Mouse (Mus musculus) CD4-positive, CD25-positive, alpha-beta regulatory T cell, adult 9 weeks (primary cell): ENCODE results near the gene Eme1. TPM values are rescaled to one million over a fixed set of nuclear protein-coding genes. Genes with fewer than 3 reads are reported as not detected.

Source experiments
- polyA plus RNA-seq: library from polyadenylated mRNA; unstranded; fragments of 100-300 nt; shearing (Covaris generic); gene quantifications from one replicate; pipeline ENCODE4 v1.2.1, GENCODE M21; 2017

Gene Eme1
- polyA plus RNA-seq, result 1.5 TPM

DNA sequence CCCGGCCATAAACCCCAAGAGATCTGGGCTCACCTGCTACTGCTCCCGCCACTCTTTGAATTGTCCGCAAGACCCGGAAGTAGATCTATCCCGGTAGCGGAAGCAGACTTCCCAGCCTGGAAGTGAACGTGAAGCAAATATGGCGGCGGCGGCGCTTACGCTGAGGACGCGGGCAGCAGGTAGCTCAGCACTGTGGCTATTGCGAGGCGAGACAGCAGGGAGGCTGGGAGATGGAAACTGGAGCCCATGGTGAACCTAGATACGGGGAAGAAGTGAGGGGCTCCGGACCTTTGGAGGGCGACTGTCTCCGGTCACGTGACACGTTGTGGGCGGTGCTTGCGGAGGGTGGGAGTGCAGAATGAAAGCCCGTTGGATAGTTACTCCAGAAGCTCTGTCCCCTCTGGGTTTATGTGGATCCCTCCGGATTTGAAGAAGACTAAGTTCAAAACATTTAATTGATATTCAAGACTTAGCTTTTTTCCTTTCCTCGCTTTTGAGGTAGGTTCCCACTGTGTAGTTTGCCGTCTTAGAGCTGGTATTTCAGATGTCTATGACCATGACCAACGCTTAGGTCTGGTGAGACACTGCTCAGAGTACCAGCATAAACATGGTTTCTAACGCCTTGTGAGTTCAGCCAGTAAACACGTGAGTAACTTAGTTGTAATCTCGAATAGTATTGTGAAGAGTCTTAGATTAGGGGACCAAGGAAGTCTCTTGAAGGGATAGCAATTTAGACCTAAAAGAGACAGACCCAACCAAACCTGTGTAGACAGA is at the start of gene Eme1, which contains the start of gene Mrpl27:
TSS of gene Eme1 (minus strand) at position 302 of the 774 bp plus-strand sequence.
TSS of gene Mrpl27 (plus strand) at position 105 of the 774 bp plus-strand sequence.

GRCm38 (mm10) chr11:94676754-94677606 is 23.2 kb upstream of the Eme1 start, which contains the start of gene Xylt2:
Xylt2 (minus strand) TSS chr11:94677515.

DNA sequence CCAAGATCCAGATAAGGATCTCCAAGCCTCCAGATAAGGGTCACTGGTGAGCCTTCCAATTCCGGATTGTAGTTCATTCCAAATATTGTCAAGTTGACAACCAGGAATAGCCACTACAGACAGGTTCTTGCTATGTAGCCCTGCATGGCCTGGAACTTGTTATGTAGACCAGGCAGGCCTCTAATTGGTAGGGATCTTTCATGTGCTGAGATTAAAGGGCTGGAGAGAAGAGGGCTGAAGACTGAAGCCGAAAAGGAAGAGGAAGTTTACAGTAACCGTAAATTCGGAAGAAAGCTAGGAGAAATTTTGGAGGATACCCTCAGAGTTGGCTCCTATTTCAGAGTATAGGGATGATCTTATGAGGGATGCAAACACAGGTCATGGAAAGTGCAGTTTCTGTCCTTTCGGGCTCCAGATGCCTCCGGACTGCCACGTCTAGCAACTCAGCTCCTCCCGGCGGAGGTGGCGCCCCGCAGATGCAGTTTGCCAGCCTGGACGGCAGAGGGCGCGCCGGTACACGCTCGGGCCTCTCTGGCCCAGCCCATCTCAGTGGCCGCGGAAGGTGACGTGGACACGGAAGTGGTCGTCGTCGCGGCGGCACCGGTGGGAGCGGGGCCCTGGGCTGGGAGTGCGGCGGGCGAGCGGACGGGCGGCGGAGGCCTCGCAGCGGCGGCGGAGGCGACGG is 24.4 kb downstream of the Eme1 start, which contains the start of gene Lrrc59:
TSS of gene Lrrc59 (plus strand) at position 569 of the 685 bp plus-strand sequence.

DNA sequence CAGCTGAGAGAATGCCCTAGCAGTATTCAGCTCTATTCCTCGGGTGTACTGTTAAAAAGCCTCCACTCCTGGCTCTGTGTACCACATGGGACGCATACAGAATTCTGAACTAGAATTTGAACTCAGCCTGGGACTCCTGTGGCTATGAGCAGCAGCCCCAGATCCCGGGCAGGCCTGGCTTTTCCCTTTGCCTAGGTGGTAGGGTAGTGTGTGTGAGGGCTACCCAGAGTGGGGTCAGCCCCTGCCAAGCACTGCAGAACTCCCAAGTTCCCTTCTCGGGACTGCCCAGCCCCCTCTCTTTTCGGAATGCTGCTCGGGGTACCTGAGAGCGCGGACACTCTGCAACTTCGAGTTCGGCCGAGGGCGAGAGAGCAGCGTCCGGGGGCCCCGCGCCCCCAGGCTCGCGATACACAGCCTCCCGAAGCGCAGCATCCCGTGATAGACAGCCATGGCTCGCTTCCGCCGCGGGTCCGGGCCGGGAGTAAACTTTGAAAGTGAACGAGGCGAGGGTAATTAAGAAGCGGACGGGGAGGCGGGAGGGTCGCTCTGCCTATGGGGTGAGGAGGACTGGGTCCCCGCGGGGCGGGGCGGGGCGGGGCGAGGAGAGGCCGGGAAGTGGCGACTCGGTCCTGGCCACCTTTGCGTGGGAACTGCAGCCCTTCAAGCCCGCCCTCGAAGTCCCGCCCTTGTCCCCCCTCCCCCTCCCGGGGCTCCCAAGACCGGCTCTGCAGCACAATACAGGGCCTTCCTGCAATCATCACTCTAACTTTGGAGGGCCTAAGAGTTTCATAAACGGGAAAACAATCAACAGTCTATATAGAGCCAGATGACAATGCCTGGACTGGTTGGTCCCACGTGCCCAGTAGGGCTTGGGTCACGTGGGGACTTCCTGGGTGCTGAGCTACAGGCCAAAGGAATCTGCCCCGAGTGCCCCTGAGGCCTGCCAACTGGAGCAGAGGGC is 52.2 kb downstream of the Eme1 start, which contains the start of gene Acsf2:
TSS of gene Acsf2 (minus strand) at position 551 of the 961 bp plus-strand sequence.

Other genes starting within 250 kb of the Eme1 start
- not detected for gene Cacna1g, start 179.8 kb downstream of the Eme1 start, polyA plus RNA-seq
- gene Spata20, start 167.8 kb downstream of the Eme1 start, polyA plus RNA-seq, result not detected
- gene Epn3, start 154.0 kb downstream of the Eme1 start, polyA plus RNA-seq, result not detected
- 0.78 TPM for gene Mycbpap, start 132.2 kb downstream of the Eme1 start, polyA plus RNA-seq
- 3.1 TPM for gene Rsad1, start 104.7 kb downstream of the Eme1 start, polyA plus RNA-seq
- not detected for gene Chad, start 88.9 kb downstream of the Eme1 start, polyA plus RNA-seq
- gene Acsf2, start 52.1 kb downstream of the Eme1 start, polyA plus RNA-seq, result 7.7 TPM
- gene Lrrc59, start 24.2 kb downstream of the Eme1 start, polyA plus RNA-seq, result 9.3 TPM
- gene Mrpl27, start 197 bp downstream of the Eme1 start, polyA plus RNA-seq, result 69.6 TPM
- gene Xylt2, start 23.6 kb upstream of the Eme1 start, polyA plus RNA-seq, result 15.8 TPM
- gene Gm11541, start 50.5 kb upstream of the Eme1 start, polyA plus RNA-seq, result not detected
- gene Cdc34b, start 87.8 kb upstream of the Eme1 start, polyA plus RNA-seq, result not detected
- gene Tmem92, start 128.7 kb upstream of the Eme1 start, polyA plus RNA-seq, result not detected